Mouse (Mus musculus) midbrain, embryonic 13.5 days (tissue): ENCODE results near the gene Tgm7. TPM values are rescaled to one million over a fixed set of nuclear protein-coding genes. Genes with fewer than 3 reads are reported as not detected.

ENCODE experiments used
- ATAC-seq: fragments of 200-750 bp; cut with Nextera tagmentation; 2 replicates; pipeline ENCODE4 v1.8.0; 2017; ENCODE audit warnings: mild to moderate bottlenecking, moderate TSS enrichment, moderate library complexity
- H3K27ac ChIP-seq: fragments of 300-500 bp; sonication (generic); 2 replicates; pipeline ENCODE4 v1.5.1; 2015; ENCODE audit warnings: inconsistent platforms, mild to moderate bottlenecking, moderate library complexity
- H3K27me3 ChIP-seq: fragments of 300-500 bp; sonication (generic); 2 replicates; pipeline ENCODE4 v1.6.1; 2015; ENCODE audit warnings: mild to moderate bottlenecking, inconsistent platforms
- H3K36me3 ChIP-seq: fragments of 300-500 bp; sonication (generic); 2 replicates; pipeline ENCODE4 v1.6.1; 2015; ENCODE audit warnings: mild to moderate bottlenecking, inconsistent platforms
- H3K4me1 ChIP-seq: fragments of 300-500 bp; sonication (generic); replicated peaks from 2 replicates; pipeline ENCODE4 v1.6.1; 2015; ENCODE audit warnings: inconsistent platforms
- H3K4me2 ChIP-seq: fragments of 300-500 bp; sonication (generic); replicated peaks from 2 replicates; pipeline ENCODE4 v1.6.1; 2015; ENCODE audit warnings: moderate library complexity, mild to moderate bottlenecking, inconsistent platforms
- H3K4me3 ChIP-seq: fragments of 300-500 bp; sonication (generic); replicated peaks from 2 replicates; pipeline ENCODE4 v1.5.1; 2015; ENCODE audit warnings: mild to moderate bottlenecking, inconsistent platforms
- H3K9ac ChIP-seq: fragments of 300-500 bp; sonication (generic); replicated peaks from 2 replicates; pipeline ENCODE4 v1.6.1; 2015; ENCODE audit warnings: mild to moderate bottlenecking, inconsistent platforms
- H3K9me3 ChIP-seq: fragments of 300-500 bp; sonication (generic); 2 replicates; pipeline ENCODE4 v1.6.1; 2016; ENCODE audit warnings: mild to moderate bottlenecking, inconsistent platforms
- WGBS: fragments of 180-500 bp; shearing (Covaris S2); methylation state at CpG from one replicate; pipeline ENCODE4 v1.1.7; 2015; 5-methylcytosine and 5-hydroxymethylcytosine counted together
- polyA plus RNA-seq: library from polyadenylated mRNA; unstranded; fragments of >200 nt; fragmentation: Nextera tagmentation; extraction: Ambion mirVana; gene quantifications from 2 replicates; pipeline ENCODE4 v1.2.1, GENCODE M21; 2015

The Tgm7 gene
- polyA plus RNA-seq, 1 experiment from 2014 or later, result not detected

DNA sequence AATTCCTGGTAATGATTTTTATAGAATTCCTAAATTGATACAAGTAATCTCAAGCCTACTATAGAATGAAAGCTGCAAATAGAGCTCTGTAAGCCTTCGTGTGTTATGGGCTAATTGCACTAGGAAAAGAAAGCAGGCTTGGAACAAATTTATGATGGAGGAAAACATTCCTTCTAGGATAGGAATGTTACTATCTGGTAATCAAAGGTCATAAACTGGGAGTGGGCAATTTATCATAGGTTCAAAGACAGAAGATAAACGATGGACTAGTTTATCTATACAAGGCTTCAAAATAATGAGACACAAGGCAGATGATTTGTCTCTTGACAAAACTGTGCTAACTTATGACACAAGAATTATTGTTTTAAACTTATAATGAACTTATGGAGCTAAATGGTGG is 48.3 kb downstream of the Tgm7 start:
- ATAC-seq, result no peak
- 96% methylated on average over 2 of the region's 2 CpGs for WGBS
- Histone ChIP-seq H3K9ac (no peak overlapping the region), H3K4me3 (no peak overlapping the region), H3K27ac (no peak overlapping the region), H3K36me3 (no peaks in the 10 kb centered on the region), H3K9me3 (no peaks in the 10 kb centered on the region), H3K4me2 (no peak overlapping the region), H3K4me1 (no peaks in the 10 kb centered on the region), H3K27me3 (no peaks in the 10 kb centered on the region)

DNA sequence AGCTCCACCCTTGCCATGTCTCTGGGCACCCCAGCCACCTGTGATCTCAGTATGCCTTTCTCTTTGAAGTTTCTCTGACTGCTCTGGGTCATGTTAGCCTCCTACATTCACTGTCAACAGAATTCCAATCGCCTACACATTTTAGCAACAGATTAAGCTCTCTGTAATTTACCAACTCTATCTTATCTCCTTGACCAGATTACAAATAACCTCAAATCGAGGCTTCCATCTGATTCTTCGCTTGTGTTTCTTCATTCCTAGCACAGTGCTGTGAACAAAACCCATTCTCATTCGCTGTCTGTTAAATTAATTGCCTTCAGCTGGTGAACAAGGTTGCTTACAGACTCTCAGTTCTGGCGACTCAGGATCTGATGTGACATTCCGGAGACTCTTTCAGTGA is 51.6 kb downstream of the Tgm7 start:
- H3K9me3 ChIP-seq, result no peaks in the 10 kb centered on the region
- no peaks in the 10 kb centered on the region for H3K4me1 ChIP-seq

DNA sequence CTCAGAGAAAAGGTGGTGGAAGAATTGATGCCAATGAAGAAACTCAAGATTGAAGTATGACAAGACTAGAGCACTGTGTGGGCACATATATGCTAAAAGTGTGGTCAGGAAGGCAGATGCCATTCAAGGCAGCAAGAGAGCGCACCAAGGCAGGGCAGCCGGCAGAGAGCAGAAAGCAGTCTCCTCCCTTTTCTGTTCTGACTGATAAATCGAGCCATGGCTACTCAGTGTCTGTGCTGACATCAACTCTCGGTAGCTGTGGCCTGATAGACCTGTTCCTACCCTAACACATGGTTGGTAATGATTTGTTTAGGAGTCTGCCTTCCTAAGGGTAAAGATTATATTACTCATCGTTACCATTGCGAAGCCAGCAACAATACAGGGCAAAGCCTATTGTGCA is 53.7 kb downstream of the Tgm7 start:
- H3K4me2 ChIP-seq, result no peak overlapping the region
- ATAC-seq, result no peak

More for the DNA sequence above, 51.6 kb downstream of the Tgm7 start:
- no peak overlapping the region for H3K27ac ChIP-seq
- 77% methylated on average over 6 of the region's 6 CpGs for WGBS
- H3K4me3 ChIP-seq, result no peak overlapping the region
- no peak overlapping the region for H3K4me2 ChIP-seq
- H3K9ac ChIP-seq, result no peak overlapping the region
- ATAC-seq, result no peak
- H3K27me3 ChIP-seq, result no peaks in the 10 kb centered on the region
- H3K36me3 ChIP-seq, result no peaks in the 10 kb centered on the region

DNA sequence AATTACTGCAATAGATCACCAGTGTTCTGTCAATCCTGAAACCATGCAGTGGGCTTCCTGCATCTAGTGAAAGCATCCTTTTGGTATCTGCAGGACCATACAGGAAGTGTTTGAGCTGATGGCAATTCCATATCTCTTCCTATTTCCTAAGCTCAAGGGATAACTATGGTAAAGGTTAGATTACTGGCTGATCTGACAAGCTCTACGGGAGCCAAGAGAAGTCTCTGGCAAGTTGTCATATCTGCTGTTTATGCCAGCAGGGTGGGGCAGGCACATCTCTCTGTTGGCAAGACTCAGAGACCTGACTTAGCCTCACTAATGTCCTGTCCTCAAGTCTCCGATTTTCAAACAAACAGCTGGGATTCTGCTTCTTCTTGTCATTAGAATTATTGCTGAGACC is 55.5 kb downstream of the Tgm7 start:
- no peak overlapping the region for H3K27ac ChIP-seq
- H3K36me3 ChIP-seq, result no peaks in the 10 kb centered on the region
- H3K4me2 ChIP-seq, result no peak overlapping the region
- no peaks in the 10 kb centered on the region for H3K4me1 ChIP-seq
- 86% methylated on average over 2 of the region's 2 CpGs for WGBS
- H3K27me3 ChIP-seq, result no peaks in the 10 kb centered on the region
- H3K9ac ChIP-seq, result no peak overlapping the region
- no peak overlapping the region for H3K4me3 ChIP-seq
- no peaks in the 10 kb centered on the region for H3K9me3 ChIP-seq
- no peak for ATAC-seq

More for the DNA sequence above, 53.7 kb downstream of the Tgm7 start:
- Histone ChIP-seq H3K4me1 (no peaks in the 10 kb centered on the region), H3K27ac (no peak overlapping the region), H3K9ac (no peak overlapping the region), H3K36me3 (no peaks in the 10 kb centered on the region), H3K4me3 (no peak overlapping the region), H3K27me3 (no peaks in the 10 kb centered on the region), H3K9me3 (no peaks in the 10 kb centered on the region)
- 91% methylated on average over 6 of the region's 6 CpGs for whole genome bisulfite sequencing

DNA sequence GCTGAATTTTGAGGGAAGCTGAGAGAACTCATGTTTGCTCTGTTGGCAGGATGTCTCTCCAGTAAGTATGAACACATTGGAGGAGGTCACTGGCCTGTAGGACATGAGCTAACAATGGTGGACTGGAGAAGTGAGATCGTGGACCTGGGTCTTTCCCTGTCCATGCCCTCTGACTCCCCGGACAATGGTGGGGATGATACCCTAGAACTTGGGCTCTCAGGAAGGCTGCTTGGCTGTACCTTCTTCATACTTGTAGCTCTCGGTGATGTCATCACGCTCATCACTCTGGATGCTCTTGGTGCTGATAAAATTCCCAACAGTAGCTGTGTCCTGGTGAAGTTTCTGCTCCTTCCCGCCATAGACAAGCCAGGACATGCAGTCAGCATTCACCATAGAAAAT is 57.4 kb downstream of the Tgm7 start:
- Histone ChIP-seq H3K4me3 (no peak overlapping the region), H3K36me3 (no peaks in the 10 kb centered on the region), H3K9me3 (no peaks in the 10 kb centered on the region), H3K4me1 (no peaks in the 10 kb centered on the region), H3K4me2 (no peak overlapping the region), H3K27ac (no peak overlapping the region), H3K27me3 (no peaks in the 10 kb centered on the region), H3K9ac (no peak overlapping the region)
- ATAC-seq, result no peak
- WGBS, result 93% methylated on average over 5 of the region's 5 CpGs

DNA sequence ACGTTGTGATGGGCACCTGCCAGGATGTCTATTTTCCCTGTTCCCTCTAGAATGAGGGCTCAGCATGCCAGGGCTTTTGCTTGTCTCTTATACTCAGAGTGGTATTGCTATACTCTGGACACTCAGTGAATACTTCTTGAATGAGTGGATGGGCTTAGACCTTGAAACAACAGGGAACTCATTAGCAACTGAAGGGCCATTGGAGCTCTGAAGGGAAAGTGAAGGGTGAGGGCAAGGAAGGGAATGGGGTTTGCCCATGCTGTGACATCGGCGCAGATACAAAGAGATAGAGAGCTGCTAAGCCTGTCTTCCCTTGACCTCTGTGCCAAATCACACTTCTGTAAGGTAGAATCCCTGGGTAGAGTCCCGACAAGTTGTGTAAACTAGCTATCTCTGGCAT is 63.9 kb downstream of the Tgm7 start:
- no peak overlapping the region for H3K4me2 ChIP-seq
- no peaks in the 10 kb centered on the region for H3K27me3 ChIP-seq
- ATAC-seq, result no peak
- H3K9me3 ChIP-seq, result no peaks in the 10 kb centered on the region
- 71% methylated on average over 4 of the region's 4 CpGs for WGBS
- H3K27ac ChIP-seq, result no peak overlapping the region
- no peak overlapping the region for H3K4me3 ChIP-seq
- no peaks in the 10 kb centered on the region for H3K4me1 ChIP-seq
- no peak overlapping the region for H3K9ac ChIP-seq
- no peaks in the 10 kb centered on the region for H3K36me3 ChIP-seq

Other genes with a start within 250 kb of the Tgm7 start
- gene Ubr1, start 139.1 kb downstream of the Tgm7 start, polyA plus RNA-seq, result 34.6 and 38.6 TPM in 2 replicates
- gene Tmem62, start 132.8 kb downstream of the Tgm7 start, polyA plus RNA-seq, result 8.7 and 10.2 TPM in 2 replicates
- gene Ccndbp1, start 101.4 kb downstream of the Tgm7 start, polyA plus RNA-seq, result 72.0 and 74.9 TPM in 2 replicates
- gene Epb42, start 72.7 kb downstream of the Tgm7 start, polyA plus RNA-seq, result 0.98 and 1.1 TPM in 2 replicates
- gene Tgm5, start 24.0 kb downstream of the Tgm7 start, polyA plus RNA-seq, result not detected in 2 replicates
- 33.9 and 38.5 TPM in 2 replicates for gene Adal, start 30.6 kb upstream of the Tgm7 start, polyA plus RNA-seq
- 26.1 and 26.3 TPM in 2 replicates for gene Lcmt2, start 30.9 kb upstream of the Tgm7 start, polyA plus RNA-seq
- gene Tubgcp4, start 60.9 kb upstream of the Tgm7 start, polyA plus RNA-seq, result 63.9 and 67.9 TPM in 2 replicates
- gene Zscan29, start 61.3 kb upstream of the Tgm7 start, polyA plus RNA-seq, result 10.5 and 10.9 TPM in 2 replicates
- 212 and 229 TPM in 2 replicates for gene Trp53bp1, start 161.6 kb upstream of the Tgm7 start, polyA plus RNA-seq
- 18.1 and 20.6 TPM in 2 replicates for gene Map1a, start 179.8 kb upstream of the Tgm7 start, polyA plus RNA-seq
- 18.0 and 21.0 TPM in 2 replicates for gene Ppip5k1, start 245.6 kb upstream of the Tgm7 start, polyA plus RNA-seq
- gene Ckmt1, start 247.9 kb upstream of the Tgm7 start, polyA plus RNA-seq, result 25.1 and 25.7 TPM in 2 replicates